Mouse (Mus musculus) cerebellum, adult 18-20 months (tissue): ENCODE measurements around the gene Plod3.
"Not testable (repeated sequence)": the region's sequence is repeated elsewhere in the genome, so short reads cannot be mapped to it uniquely, and the experiment has no call there.

Experiments
- DNase-seq, 2 experiments: peaks; one replicate each; pipeline ENCODE4 v3.0.0; 2021

Plod3 gene

GRCm38 (mm10) chr5:136986695-136987137, at the start of gene Plod3:
Gene Plod3, plus strand, starts transcription at chr5:136987019.
- DNase-seq: peak; percentile 97 to 98

GRCm38 (mm10) chr5:136937621-136938020, 49.2 kb upstream of the Plod3 start:
- DNase-seq: no peak

DNA sequence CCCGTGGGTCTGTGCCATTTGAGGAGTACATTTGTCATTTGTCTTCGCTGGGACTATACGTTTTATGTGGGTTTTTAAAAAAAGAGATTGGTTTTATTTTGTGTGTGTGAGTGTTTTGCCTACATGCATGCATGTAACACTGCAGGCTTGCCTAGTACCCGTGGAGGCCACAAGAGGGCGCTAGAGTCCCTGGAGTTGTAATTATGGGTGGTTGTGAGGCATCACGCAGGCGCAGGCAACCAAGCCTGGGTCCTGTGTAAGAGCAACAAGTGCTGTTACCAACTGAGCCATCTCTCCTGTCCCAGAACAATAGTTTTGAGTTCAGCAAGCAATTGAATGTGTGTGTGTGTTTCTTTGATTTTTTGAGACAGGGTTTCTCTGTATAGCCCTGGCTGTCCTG, 47.5 kb upstream of the Plod3 start:
- no peak for DNase-seq

DNA sequence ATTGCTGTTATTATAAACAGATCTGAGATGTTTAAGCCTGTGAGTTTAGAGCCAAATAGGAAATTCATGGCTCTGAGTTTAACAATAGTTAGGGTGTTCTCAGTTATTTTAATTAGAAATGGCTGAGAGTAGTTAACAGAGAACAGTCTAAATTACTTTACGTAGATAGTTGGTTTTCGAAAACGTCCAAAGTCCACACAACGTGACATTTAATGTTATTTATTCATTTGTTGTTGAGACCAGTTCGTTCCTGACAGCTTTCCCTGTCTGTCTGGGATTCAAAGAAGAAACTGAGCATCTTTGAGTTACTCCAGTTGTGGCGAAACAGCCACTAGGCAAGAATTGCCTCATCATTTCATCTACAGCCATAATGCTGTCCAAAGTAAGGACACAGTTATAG, 46.8 kb upstream of the Plod3 start:
- DNase-seq: not testable (repeated sequence)

DNA sequence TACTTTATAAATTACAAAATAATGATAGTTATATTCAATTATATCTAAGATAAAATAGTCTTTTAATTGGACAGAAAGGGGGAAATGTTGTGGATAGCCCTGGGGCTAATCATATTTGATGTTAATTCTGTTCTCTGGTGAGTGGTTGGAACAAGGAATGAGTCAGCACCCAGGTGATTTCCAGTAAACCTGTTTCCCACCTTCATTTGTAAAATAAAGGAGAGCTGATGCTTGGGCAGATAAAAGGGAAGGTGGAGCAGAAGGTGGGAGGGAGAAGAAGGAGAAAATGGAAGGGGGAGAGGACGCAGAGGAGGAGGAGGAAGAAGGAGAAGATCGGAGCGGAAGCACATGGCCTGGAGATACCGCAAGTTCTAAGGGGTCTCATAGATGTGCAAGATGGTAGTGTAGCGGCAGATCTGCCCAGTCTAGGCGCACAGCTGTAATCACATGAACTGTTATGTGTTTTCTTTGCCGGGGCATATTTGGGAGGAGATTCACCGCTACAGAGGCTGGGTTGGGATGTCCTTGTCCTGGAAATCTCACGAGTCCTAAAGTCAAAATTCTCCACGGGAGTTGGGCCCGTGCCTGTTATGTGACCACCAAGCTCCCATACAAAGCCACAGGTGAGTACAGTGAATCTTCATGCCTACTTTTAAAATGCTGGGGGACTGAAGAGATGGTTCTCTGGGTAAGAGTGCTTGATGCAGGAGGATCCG, 45.8 kb upstream of the Plod3 start:
- DNase-seq: no peak

GRCm38 (mm10) chr5:136942781-136943180, 44.0 kb upstream of the Plod3 start:
- no peak for DNase-seq

- no peak for DNase-seq
Measured at GRCm38 (mm10) chr5:136943382-136943781, 43.4 kb upstream of the Plod3 start.

DNA sequence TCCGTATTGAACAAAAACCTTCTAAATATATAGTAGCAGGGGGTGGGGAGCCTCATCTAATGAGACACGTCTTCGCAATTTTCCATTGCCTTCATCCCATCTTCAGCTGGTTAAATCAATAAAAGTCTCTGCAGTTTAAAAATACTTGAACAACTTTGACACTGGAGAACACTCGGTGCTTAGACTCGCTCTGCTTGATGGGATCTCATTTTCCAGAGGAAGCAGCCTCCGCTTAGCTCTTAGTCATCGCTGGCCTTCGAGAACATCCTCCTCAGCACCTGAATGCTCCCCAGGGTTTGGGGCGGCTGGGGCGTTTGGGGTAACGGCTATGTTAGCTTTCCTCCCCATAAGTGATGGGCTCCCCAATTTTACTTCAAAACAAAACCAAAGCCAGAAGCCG, 41.7 kb upstream of the Plod3 start:
- DNase-seq: no peak

DNA sequence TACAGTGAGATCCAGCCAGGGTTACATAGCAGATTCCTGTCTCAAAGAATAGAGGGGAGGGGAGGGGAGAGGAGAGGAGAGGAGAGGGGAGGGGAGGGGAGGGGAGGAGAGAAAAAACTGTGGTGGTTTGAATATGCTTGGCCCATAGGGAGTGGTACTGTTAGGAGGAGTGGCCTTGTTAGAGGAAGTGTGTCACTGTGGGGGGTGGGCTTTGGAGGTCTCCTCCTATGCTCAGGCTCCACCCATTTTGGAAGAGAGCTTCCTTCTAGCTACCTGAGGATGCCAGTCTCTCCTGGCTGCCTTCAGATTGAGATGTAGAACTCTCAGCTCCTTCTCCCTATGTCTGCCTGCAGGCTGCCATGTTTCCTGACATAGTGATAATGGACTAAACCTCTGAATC, 38.9 kb upstream of the Plod3 start:
- DNase-seq: no peak

- DNase-seq: not testable (repeated sequence)
Measured at GRCm38 (mm10) chr5:136949551-136950336, 37.1 kb upstream of the Plod3 start.

GRCm38 (mm10) chr5:136950521-136950920, 36.3 kb upstream of the Plod3 start:
- DNase-seq: no peak

DNA sequence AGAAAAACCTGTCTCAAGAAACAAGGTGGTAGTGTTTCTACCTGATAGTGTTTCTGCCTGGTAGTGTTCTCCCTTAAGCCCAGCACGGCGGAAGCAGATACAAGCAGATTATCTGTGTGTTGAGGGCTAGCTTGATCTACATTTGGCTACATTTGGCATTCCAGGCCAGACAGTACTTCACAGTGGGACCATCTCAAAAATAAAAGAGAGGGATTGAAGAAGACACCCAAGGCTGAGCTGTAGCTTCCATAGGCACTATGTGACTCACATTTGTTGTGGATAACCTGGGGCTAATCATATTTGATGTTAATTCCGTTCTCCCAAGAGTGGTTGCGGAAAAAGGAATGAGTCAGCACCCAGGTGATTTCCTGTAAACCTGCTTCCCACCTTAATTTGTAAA, 34.7 kb upstream of the Plod3 start:
- no peak for DNase-seq

DNA sequence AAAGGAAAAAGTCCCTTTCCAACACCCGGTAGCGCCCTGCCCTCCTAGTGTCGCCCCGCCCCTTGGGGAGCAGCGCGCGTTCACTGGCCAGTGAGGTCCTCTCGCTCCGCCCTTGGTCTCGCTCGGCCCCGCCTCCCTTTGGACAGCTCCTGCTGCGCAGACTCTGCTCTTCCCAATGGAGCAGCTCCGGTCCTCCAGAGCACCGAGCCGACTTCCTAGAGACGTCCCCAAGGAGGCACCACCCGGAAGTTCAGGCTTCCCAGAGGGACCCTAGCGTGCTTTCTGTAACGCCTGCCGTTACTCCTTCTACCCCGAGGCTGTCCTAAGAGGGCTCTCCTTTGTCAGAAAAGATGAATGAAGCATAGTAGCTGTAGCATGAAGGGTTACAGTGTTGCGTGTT, 33.8 kb upstream of the Plod3 start, which contains the start of gene Fis1:
Gene Fis1, plus strand, starts transcription at position 261 of the 400 bp plus-strand sequence.
- DNase-seq: peak; percentile 95 to 99

- peak; percentile 43 to 52 for DNase-seq
Measured at GRCm38 (mm10) chr5:136953440-136953951, 33.3 kb upstream of the Plod3 start.

- DNase-seq: no peak
Measured at GRCm38 (mm10) chr5:136955622-136956021, 31.2 kb upstream of the Plod3 start.

- DNase-seq: no peak
Measured at GRCm38 (mm10) chr5:136957250-136957649, 29.6 kb upstream of the Plod3 start.

DNA sequence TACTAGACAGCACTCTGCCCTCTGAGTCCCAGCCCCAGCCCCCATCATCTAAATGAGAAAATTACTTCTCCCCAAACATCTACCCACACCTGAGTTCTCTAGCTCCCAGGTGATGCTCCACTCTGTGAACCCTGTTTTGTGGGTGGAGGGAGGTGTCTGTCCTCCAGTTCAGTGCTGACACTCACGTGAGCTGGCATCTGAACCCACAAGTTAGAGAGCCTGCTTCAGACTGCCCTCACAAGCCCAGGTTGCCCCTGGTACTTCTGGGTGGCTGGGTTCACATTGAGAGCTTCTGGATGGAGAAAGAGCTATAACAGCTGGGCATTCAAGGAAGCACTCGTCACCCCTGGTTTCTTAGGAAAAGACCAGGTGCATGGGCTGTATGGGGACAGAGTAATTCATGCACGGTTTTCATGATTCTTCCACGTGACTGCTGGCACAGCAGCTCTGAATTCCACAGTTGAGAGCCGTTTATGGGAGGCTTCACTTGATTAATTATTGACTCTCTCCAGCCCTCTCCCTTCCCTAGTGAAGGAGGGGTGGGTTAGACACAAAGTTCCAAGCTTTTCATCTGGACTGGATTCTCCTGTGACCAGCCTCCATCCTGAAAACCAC, 27.7 kb upstream of the Plod3 start:
- no peak for DNase-seq

- DNase-seq: no peak
Measured at GRCm38 (mm10) chr5:136960053-136960452, 26.8 kb upstream of the Plod3 start.

DNA sequence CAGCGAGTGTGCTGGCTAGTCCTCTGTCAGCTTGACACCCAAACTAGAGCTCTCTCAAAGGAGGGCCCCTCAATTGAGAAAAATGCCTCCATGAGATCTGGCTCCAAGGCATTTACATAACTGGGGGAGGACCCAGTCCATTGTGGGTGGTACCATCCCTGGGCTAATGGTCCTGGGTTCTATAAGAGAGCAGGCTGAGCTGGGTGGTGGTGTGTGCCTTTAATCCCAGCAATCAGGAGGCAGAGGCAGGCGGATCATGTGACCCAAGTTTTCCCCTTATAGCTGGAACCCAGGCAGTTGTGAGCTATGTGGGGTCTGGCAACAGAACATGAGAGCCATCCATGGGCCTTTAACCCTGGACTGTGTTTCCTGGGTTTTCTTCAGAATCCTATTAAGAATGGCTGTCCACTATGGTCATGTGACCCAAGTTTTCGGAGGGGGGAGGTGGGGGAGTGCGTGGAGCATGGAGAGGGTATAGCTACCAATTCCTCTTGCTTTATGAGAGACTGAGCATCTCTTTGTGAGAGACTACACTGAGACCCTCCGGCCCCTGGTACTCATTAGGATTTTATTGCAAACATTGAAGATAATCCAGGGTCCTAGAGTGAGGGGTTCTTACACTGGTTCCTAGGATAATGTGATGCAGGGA, 25.4 kb upstream of the Plod3 start:
- DNase-seq: peak in 1 of 2 experiments; percentile 37

GRCm38 (mm10) chr5:136961983-136962461, 24.8 kb upstream of the Plod3 start:
- peak; percentile 93 to 95 for DNase-seq

GRCm38 (mm10) chr5:136962501-136962900, 24.3 kb upstream of the Plod3 start:
- DNase-seq: peak; percentile 84 to 87

DNA sequence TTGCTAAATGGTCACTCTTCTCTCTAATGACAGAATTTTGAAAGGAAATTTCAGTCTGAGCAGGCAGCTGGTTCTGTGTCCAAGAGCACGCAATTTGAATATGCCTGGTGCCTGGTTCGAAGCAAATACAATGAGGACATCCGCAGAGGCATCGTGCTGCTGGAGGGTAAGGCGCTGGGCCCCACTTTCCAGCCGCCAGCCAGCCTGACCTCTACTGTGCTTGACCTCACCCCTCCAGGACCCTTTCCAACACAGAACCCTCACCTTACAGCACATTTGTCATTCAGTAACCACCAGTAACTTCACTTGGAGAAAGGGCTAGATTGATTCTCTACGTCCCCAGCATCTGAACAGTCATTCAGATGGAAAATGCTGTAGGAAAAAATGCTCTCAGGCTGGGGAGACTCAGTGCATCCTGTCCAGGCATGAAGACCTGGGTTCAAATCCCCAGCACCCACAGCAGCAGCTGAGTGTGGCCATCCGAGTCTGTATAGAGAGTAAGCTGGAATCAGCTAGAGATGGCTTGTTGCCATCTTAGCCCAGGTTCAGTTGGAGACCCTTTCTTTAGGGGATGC, 23.8 kb upstream of the Plod3 start:
- DNase-seq: no peak
